Mouse (Mus musculus): ENCODE measurements around the gene Llph. TPM values are rescaled to one million over a fixed set of nuclear protein-coding genes. Genes with fewer than 3 reads are reported as not detected.
A peak's percentile ranks its signal among the peaks of the same experiment; 100 is the strongest.

Llph gene
- polyA plus RNA-seq, 1 experiment from 2014 or later, result 29.3 TPM

- H3K36me3 ChIP-seq (ENCODE audit: control insufficient read depth, insufficient read depth, low read length), result no peaks in the 10 kb centered on the region
- no peak overlapping the region for H3K9ac ChIP-seq (ENCODE audit: low read depth, low read length)
- no peak overlapping the region for H3K27ac ChIP-seq (ENCODE audit: low read depth, low read length)
- no peak for ATAC-seq
- WGBS, result 81% methylated on average over 14 of the region's 14 CpGs
- no peaks in the 10 kb centered on the region for H3K9me3 ChIP-seq (ENCODE audit: control insufficient read depth, low read length)
- H3K4me2 ChIP-seq (ENCODE audit: low read length), result no peak overlapping the region
- H3K4me1 ChIP-seq (ENCODE audit: control insufficient read depth, insufficient read depth, low read depth, low read length), result peaks cover 9% of the 10 kb centered on the region
- H3K27me3 ChIP-seq (replicated peaks; ENCODE audit: control insufficient read depth, insufficient read depth, low read length), result peaks cover 4% of the 10 kb centered on the region
- H3K4me3 ChIP-seq (ENCODE audit: low read length), result no peak overlapping the region
Observed at GRCm38 (mm10) chr10:120197061-120197835, 29.6 kb upstream of the Llph start.

- no peaks in the 10 kb centered on the region for H3K36me3 ChIP-seq (ENCODE audit: control insufficient read depth, insufficient read depth, low read length)
- H3K9me3 ChIP-seq (ENCODE audit: control insufficient read depth, low read length), result no peaks in the 10 kb centered on the region
- under 1% methylated on average over 64 of the region's 65 CpGs for WGBS
- H3K27ac ChIP-seq (ENCODE audit: low read depth, low read length), result no peak within 1 kb of the TSS
- peak within 1 kb of the TSS; percentile 48 for H3K4me3 ChIP-seq (ENCODE audit: low read length)
- peak within 1 kb of the TSS; percentile 63 for H3K9ac ChIP-seq (ENCODE audit: low read depth, low read length)
- peaks cover 4% of the 10 kb centered on the region for H3K27me3 ChIP-seq (replicated peaks; ENCODE audit: control insufficient read depth, insufficient read depth, low read length)
- H3K4me2 ChIP-seq (ENCODE audit: low read length), result peak within 1 kb of the TSS; percentile 87
- ATAC-seq, result peak; percentile 20; the same call in 1 of the 2 replicates
- peaks cover 9% of the 10 kb centered on the region for H3K4me1 ChIP-seq (ENCODE audit: control insufficient read depth, insufficient read depth, low read depth, low read length)
Observed at GRCm38 (mm10) chr10:120201131-120201921, 25.5 kb upstream of the Llph start, which contains the start of gene Tmbim4. Gene Tmbim4 (plus strand): TSS chr10:120201590.

GRCm38 (mm10) chr10:120201961-120202402 is 24.9 kb upstream of the Llph start, which contains the start of gene Irak3:
Gene Irak3 (minus strand): TSS chr10:120202130.
- Histone ChIP-seq H3K4me2 (ENCODE audit: low read length) (peak within 1 kb of the TSS; percentile 87), H3K27ac (ENCODE audit: low read depth, low read length) (no peak within 1 kb of the TSS), H3K36me3 (ENCODE audit: control insufficient read depth, insufficient read depth, low read length) (no peaks in the 10 kb centered on the region), H3K9me3 (ENCODE audit: control insufficient read depth, low read length) (no peaks in the 10 kb centered on the region), H3K4me3 (ENCODE audit: low read length) (peak within 1 kb of the TSS; percentile 48), H3K27me3 (replicated peaks; ENCODE audit: control insufficient read depth, insufficient read depth, low read length) (peaks cover 4% of the 10 kb centered on the region), H3K9ac (ENCODE audit: low read depth, low read length) (peak within 1 kb of the TSS; percentile 63), H3K4me1 (ENCODE audit: control insufficient read depth, insufficient read depth, low read depth, low read length) (peaks cover 9% of the 10 kb centered on the region)
- 2% methylated on average over 13 of the region's 13 CpGs for WGBS
- ATAC-seq, result no peak

GRCm38 (mm10) chr10:120202467-120203250 is 24.2 kb upstream of the Llph start:
- H3K9me3 ChIP-seq (ENCODE audit: control insufficient read depth, low read length), result no peaks in the 10 kb centered on the region
- H3K4me3 ChIP-seq (ENCODE audit: low read length), result no peak overlapping the region
- H3K9ac ChIP-seq (ENCODE audit: low read depth, low read length), result no peak overlapping the region
- 80% methylated on average over 16 of the region's 16 CpGs for WGBS
- H3K27me3 ChIP-seq (replicated peaks; ENCODE audit: control insufficient read depth, insufficient read depth, low read length), result peaks cover 4% of the 10 kb centered on the region
- no peak overlapping the region for H3K4me2 ChIP-seq (ENCODE audit: low read length)
- H3K27ac ChIP-seq (ENCODE audit: low read depth, low read length), result no peak overlapping the region
- H3K36me3 ChIP-seq (ENCODE audit: control insufficient read depth, insufficient read depth, low read length), result no peaks in the 10 kb centered on the region
- no peak for ATAC-seq
- peaks cover 9% of the 10 kb centered on the region for H3K4me1 ChIP-seq (ENCODE audit: control insufficient read depth, insufficient read depth, low read depth, low read length)

GRCm38 (mm10) chr10:120204591-120205210 is 22.2 kb upstream of the Llph start:
- Histone ChIP-seq H3K27me3 (replicated peaks; ENCODE audit: control insufficient read depth, insufficient read depth, low read length) (peaks cover 4% of the 10 kb centered on the region), H3K9ac (ENCODE audit: low read depth, low read length) (no peak overlapping the region), H3K27ac (ENCODE audit: low read depth, low read length) (no peak overlapping the region), H3K4me1 (ENCODE audit: control insufficient read depth, insufficient read depth, low read depth, low read length) (peaks cover 13% of the 10 kb centered on the region), H3K4me2 (ENCODE audit: low read length) (no peak overlapping the region), H3K9me3 (ENCODE audit: control insufficient read depth, low read length) (no peaks in the 10 kb centered on the region), H3K4me3 (ENCODE audit: low read length) (no peak overlapping the region), H3K36me3 (ENCODE audit: control insufficient read depth, insufficient read depth, low read length) (no peaks in the 10 kb centered on the region)
- ATAC-seq, result no peak
- 88% methylated on average over 13 of the region's 13 CpGs for WGBS

GRCm38 (mm10) chr10:120208015-120208414 is 18.9 kb upstream of the Llph start:
- no peaks in the 10 kb centered on the region for H3K36me3 ChIP-seq (ENCODE audit: control insufficient read depth, insufficient read depth, low read length)
- no peak for ATAC-seq
- no peak overlapping the region for H3K4me3 ChIP-seq (ENCODE audit: low read length)
- no peaks in the 10 kb centered on the region for H3K9me3 ChIP-seq (ENCODE audit: control insufficient read depth, low read length)
- H3K4me1 ChIP-seq (ENCODE audit: control insufficient read depth, insufficient read depth, low read depth, low read length), result peaks cover 5% of the 10 kb centered on the region
- H3K9ac ChIP-seq (ENCODE audit: low read depth, low read length), result no peak overlapping the region
- H3K27me3 ChIP-seq (replicated peaks; ENCODE audit: control insufficient read depth, insufficient read depth, low read length), result no peaks in the 10 kb centered on the region
- H3K4me2 ChIP-seq (ENCODE audit: low read length), result no peak overlapping the region; the same call in 1 of the 2 replicates
- H3K27ac ChIP-seq (ENCODE audit: low read depth, low read length), result no peak overlapping the region
- 85% methylated on average over 8 of the region's 8 CpGs for WGBS

GRCm38 (mm10) chr10:120208575-120209538 is 18.0 kb upstream of the Llph start:
- no peak overlapping the region; the same call in 1 of the 2 replicates for H3K27ac ChIP-seq (ENCODE audit: low read depth, low read length)
- no peaks in the 10 kb centered on the region for H3K36me3 ChIP-seq (ENCODE audit: control insufficient read depth, insufficient read depth, low read length)
- 2% methylated on average over 53 of the region's 53 CpGs for WGBS
- H3K9ac ChIP-seq (ENCODE audit: low read depth, low read length), result peak overlapping the region; percentile 89
- ATAC-seq, result peak; percentile 95
- H3K4me3 ChIP-seq (ENCODE audit: low read length), result peak overlapping the region; percentile 98
- no peaks in the 10 kb centered on the region for H3K27me3 ChIP-seq (replicated peaks; ENCODE audit: control insufficient read depth, insufficient read depth, low read length)
- H3K4me1 ChIP-seq (ENCODE audit: control insufficient read depth, insufficient read depth, low read depth, low read length), result peaks cover 5% of the 10 kb centered on the region
- peak overlapping the region; percentile 74 for H3K4me2 ChIP-seq (ENCODE audit: low read length)
- no peaks in the 10 kb centered on the region for H3K9me3 ChIP-seq (ENCODE audit: control insufficient read depth, low read length)

- no peaks in the 10 kb centered on the region for H3K9me3 ChIP-seq (ENCODE audit: control insufficient read depth, low read length)
- no peaks in the 10 kb centered on the region for H3K36me3 ChIP-seq (ENCODE audit: control insufficient read depth, insufficient read depth, low read length)
- H3K4me2 ChIP-seq (ENCODE audit: low read length), result peak overlapping the region; percentile 74
- 78% methylated on average over 6 of the region's 6 CpGs for WGBS
- no peak overlapping the region for H3K27ac ChIP-seq (ENCODE audit: low read depth, low read length)
- ATAC-seq, result no peak
- no peak overlapping the region for H3K9ac ChIP-seq (ENCODE audit: low read depth, low read length)
- no peaks in the 10 kb centered on the region for H3K27me3 ChIP-seq (replicated peaks; ENCODE audit: control insufficient read depth, insufficient read depth, low read length)
- peak overlapping the region; percentile 98 for H3K4me3 ChIP-seq (ENCODE audit: low read length)
- peaks cover 5% of the 10 kb centered on the region for H3K4me1 ChIP-seq (ENCODE audit: control insufficient read depth, insufficient read depth, low read depth, low read length)
Observed at GRCm38 (mm10) chr10:120209539-120209925, 17.3 kb upstream of the Llph start.

All from hindbrain, embryonic 16.5 days (tissue).